Mouse (Mus musculus): ENCODE data around the gene Espn.

Gene Espn

DNA sequence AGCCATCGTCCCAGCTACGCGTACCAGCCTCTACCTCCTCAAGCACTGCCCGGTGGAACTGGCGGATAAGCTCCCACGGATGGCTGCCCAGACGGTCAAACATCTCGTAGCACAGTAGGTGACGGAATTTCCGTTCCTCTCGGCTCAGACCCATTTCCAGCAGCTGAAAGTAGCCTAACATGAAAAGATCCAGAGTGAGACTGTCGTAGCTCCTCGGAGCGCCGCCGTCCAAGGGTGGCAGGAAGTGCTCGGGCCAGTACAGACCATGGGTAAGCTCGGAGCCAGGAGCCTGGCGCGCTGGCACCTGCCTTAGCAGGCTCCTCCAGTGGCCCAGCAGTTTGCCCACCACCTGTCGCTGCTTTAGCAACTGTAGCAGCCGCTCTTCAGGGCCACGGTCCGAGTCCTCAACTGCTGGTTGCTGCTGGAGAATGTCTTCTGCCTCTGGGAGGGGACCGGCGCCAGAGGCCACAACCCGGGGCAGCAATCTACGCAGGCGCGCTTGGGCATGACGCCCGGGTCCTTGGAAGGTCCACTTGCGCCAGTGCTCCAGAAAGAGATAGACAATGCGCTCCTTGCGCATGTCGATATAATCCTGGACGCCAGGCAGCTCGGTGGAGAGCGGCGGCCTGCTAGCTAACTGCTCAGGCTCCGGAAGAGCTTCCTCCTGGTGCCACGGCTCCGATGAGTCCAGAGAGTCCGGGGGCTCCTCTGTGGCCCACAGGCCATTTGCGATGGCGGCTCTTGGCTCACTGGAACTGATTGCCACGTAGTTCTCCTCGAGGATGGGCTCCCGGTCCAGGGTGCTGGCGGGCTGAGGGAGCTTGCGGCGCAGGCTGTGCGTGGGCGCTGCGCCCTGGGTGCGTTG, 26.8 kb downstream of the Espn start:
- DNase-seq (ENCODE audit: low spot score in 2 of 2): no peak

DNA sequence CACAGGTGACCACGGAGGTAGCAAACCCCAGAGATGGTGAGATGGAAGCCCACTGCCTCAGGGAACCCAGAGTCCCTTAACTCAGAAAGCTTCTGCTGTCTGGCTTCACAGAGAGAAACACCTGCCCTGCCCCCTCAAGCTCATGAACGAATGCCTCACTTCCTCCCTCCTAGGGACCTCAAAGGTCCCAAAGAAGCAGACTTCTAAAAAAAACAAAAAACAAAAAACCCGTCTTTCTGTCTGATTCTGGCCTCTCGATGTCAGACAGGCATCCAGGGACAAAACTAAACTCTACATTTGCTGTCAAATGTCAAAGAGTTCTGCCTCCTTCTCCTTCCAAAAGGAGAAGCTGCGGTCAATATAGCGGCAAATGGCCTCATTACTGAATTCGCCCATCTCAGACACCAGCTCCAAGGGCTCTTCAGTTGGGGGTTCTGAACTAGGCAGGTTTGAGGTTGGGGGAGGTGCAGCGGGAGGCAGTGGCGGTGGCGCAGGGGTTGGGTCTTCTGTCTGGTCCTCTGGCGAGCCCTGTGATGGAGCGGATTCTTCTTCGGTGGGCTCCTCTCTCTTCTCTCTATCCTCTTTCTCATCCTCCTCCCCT, 27.7 kb downstream of the Espn start:
- no peak for DNase-seq (ENCODE audit: low spot score in 2 of 2)

- DNase-seq (ENCODE audit: low spot score in 2 of 2): no peak
Measured at GRCm38 (mm10) chr4:152121183-152121505, 31.0 kb downstream of the Espn start.

- no peak for DNase-seq (ENCODE audit: low spot score in 2 of 2)
Measured at GRCm38 (mm10) chr4:152120311-152121182, 31.6 kb downstream of the Espn start.

- no peak for DNase-seq (ENCODE audit: low spot score in 2 of 2)
Measured at GRCm38 (mm10) chr4:152119396-152120292, 32.5 kb downstream of the Espn start.

DNA sequence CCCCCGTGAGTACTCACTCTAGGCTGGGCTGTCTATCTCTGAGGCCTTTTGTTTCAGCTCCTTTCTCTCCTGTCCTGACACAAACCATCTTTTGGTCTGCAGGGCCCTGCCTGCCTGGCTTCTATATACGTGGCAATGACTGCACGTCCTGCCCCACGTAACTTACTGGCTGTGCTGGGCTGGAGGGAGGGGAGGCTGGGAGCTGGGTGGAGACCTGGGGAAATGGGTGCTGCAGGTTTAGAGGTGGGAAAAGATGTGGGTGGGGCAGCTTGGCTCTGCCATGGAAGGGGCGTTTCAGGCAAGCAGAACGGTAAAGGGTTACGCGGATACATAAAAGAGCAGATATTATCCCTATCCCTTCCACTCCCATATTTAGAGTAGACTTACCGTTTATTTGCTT, 34.6 kb downstream of the Espn start:
- DNase-seq (ENCODE audit: low spot score in 2 of 2): no peak

GRCm38 (mm10) chr4:152115921-152116612, 36.1 kb downstream of the Espn start, which contains the start of gene Tnfrsf25:
TSS of gene Tnfrsf25 (plus strand) at chr4:152115934.
- DNase-seq (ENCODE audit: low spot score in 2 of 2): no peak

GRCm38 (mm10) chr4:152114080-152114479, 38.1 kb downstream of the Espn start:
- DNase-seq (ENCODE audit: low spot score in 2 of 2): no peak

DNA sequence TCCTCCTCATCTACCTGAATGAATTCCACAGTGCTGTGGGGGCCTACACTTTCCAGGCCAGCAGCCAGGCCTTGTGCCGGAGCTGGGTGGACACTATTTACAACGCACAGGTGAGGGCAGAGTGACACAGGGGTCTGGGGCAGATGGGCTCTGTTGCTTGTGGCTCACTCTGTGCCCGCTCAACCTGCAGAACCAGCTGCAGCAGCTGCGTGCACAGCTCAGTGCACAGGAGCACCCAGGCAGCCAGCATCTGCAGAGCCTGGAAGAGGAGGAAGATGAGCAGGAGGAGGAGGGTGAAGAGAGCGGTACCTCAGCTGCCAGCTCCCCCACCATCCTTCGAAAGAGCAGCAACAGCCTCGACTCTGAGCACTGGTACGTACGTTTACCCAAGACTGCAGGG, 39.8 kb downstream of the Espn start:
- no peak for DNase-seq (ENCODE audit: low spot score in 2 of 2)

DNA sequence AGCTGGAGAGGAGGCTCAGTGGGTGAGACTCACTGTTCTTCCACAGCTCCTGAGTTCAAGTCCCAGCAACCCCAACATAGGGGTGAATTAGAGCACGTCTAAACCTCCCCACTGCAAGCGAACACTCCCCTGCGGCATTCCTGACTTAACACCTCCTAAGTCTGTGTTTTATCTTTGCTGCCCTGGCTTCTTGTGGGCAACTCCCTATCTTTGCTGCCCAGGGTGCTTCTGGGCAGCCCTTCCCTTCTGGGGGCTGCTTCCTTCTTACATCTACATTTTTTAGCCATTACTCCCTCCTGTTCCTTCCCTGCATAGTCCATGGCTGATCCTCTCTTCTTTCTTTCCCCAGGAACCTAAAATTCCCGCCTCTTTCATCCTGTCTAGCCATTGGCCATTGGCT, 41.5 kb downstream of the Espn start:
- DNase-seq (ENCODE audit: low spot score in 2 of 2): no peak

DNA sequence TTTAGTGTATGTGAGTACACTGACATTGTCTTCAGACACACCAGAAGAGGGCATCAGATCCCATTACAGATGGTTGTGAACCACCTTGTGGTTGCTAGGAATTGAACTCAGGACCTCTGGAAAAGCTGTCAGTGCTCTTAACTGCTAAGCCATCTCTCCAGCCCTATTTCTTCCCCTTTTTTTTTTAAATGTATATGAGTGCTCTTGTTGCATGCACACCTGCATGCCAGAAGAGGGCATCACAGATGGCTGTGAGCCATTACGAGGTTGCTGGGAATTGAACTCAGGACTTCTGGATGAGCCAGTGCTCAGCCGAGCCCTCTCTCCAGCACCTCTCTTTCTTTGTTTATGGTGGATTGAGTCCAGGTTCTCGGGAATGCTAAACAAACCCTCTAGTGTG, 42.7 kb downstream of the Espn start:
- no peak for DNase-seq (ENCODE audit: low spot score in 2 of 2)

- DNase-seq (ENCODE audit: low spot score in 2 of 2): no peak
Measured at GRCm38 (mm10) chr4:152108673-152109072, 43.5 kb downstream of the Espn start.

DNA sequence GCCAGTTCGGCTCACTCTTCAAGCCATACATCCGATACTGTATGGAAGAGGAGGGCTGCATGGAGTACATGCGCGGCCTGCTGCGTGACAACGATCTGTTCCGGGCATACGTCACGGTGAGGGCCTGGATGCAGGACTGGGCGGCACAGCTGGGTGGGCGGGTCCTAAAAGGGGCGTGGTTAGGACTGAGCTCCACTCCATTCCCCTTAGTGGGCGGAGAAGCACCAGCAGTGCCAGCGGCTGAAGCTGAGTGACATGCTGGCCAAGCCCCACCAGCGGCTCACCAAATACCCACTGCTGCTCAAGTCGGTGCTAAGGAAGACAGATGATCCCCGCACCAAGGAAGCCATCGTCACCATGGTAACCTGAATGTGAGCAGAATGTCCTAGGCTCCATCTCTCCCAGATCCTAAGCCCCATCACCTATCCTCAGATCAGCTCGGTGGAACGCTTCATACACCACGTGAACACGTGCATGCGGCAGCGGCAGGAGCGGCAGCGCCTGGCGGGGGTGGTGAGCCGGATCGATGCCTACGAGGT, 44.1 kb downstream of the Espn start:
- peak; percentile 76 to 80 for DNase-seq (ENCODE audit: low spot score in 2 of 2)

DNA sequence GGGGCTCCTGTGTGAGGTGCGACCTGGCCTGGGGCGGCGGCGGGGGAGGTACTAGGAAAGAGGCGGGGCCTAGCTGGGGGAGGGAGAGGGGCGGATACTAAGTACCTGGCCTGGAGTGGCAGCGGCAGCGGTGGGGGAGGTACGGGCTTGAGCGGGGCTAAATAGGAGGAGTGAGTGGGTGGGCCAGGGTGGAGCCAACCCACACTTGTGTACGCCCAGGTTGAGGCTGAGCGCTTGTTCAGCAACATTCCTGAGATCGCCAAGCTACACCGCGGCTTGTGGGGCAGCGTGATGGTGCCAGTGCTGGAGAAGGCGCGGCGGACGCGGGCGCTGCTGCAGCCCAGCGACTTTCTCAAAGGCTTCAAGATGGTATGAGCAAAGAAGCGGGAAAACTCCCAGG, 44.7 kb downstream of the Espn start:
- DNase-seq (ENCODE audit: low spot score in 2 of 2): peak; percentile 67 to 85

DNA sequence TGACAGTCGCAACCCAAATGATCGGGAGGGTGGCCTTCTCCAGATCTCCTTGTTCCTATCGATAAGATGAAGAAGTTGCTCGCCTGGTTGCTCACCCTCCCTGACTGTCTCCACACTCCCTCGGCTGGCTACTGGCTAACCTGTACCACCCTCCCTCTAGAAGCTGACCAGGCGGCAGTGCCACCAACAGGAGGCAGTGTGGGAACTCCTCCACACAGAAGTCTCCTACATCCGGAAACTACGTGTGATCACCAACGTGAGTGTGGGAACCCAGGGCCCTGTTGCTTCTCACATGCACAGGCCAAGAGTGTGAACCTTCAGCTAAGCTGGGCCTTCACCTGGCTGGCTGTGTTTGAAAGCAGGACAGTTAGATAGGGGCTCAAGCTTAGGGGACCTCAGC, 45.4 kb downstream of the Espn start:
- DNase-seq (ENCODE audit: low spot score in 2 of 2): no peak

- DNase-seq (ENCODE audit: low spot score in 2 of 2): peak; percentile 52 to 75
Measured at GRCm38 (mm10) chr4:152103025-152103424, 49.1 kb downstream of the Espn start.

DNA sequence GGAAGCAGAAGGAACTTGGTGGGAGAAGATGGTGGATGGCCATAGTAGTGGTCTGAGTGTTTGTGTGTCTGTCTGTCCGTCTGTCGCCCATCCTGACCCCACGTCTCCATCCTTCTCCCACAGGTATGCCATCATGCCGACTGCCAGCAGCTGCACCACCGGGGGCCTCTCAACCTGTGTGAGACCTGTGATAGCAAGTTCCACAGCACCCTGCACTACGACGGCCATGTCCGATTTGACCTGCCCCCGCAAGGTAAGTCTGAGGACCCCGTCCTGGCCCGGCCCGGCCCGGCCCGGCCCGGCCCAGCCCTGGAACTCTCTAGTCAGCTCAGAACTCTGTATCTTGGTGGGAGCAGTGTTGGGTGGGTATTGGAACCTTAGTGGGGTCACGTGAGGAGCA, 50.2 kb downstream of the Espn start:
- DNase-seq (ENCODE audit: low spot score in 2 of 2): no peak

GRCm38 (mm10) chr4:152101081-152101653, 51.0 kb downstream of the Espn start:
- DNase-seq (ENCODE audit: low spot score in 2 of 2): no peak

GRCm38 (mm10) chr4:152100541-152100940, 51.6 kb downstream of the Espn start:
- DNase-seq (ENCODE audit: low spot score in 2 of 2): no peak
